Mouse (Mus musculus) heart, postnatal 14 days (tissue): Measurements from ENCODE around the gene Gm13723. TPM values are rescaled to one million over a fixed set of nuclear protein-coding genes. Genes with fewer than 3 reads are reported as not detected.

Experiments
- DNase-seq, 2 experiments: peaks; one replicate each; pipeline ENCODE4 v3.0.0; 2021 to 2022
- intact Hi-C: fragments of 180-260 bp; cut with DNase I; formaldehyde crosslinking; loops from one replicate; pipeline ENCODE4 v1.15.1; 2025
- long read RNA-seq, 2 experiments: library from polyadenylated mRNA; stranded (forward); transcript quantifications; one replicate each; pipeline ENCODE4 v2.0.0; 2021
- total RNA-seq, 2 experiments: library from RNA; stranded (reverse); gene quantifications; 2 replicates each; pipeline ENCODE4 v1.2.3; 2021

Gene Gm13723
- not detected for total RNA-seq
- long read RNA-seq, experiment 1: 0 reads
- long read RNA-seq, experiment 2: 0 reads

DNA sequence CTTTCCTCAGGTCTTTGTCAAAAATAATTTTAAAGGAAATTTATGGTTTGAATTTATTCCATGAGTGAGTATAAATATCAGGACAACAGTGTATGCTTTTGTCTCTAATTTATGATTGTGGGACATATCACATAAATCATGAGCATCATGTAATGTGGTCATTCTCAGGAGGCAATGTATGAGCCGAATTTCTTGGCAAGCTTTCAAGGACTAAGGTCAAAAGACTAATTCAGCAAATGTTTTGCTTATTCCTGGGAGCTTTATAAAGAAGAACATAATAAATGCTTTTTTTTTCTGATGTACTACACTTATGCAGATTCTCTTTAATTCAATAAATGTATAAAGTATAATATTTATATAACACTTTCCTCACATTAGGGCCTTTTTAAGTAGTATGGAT lies at the start of gene Gm13723:
Gene Gm13723, minus strand, starts transcription at position 101 of the 400 bp plus-strand sequence.
- intact Hi-C loops: no loop called here
- no peak for DNase-seq

DNA sequence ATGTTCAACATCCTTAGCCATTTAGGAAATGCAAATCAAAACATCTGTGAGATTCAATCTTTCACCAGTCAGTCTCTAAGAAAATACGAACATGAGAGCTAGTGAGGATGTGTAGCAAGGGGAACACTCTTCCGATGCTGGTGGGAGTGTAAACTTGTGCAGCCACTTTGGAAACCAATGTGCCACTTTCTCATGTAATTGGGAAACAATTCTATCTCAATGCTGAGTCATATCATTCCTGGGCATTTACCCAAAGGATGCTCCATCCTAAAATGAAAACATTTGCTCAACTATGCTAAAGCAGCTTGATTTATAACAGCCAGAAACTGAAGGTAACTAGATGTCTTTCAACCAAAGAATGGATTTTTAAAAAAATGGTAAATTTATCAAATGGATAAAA lies 31.0 kb upstream of the Gm13723 start:
- no peak for DNase-seq
- intact Hi-C loops: no loop called here

DNA sequence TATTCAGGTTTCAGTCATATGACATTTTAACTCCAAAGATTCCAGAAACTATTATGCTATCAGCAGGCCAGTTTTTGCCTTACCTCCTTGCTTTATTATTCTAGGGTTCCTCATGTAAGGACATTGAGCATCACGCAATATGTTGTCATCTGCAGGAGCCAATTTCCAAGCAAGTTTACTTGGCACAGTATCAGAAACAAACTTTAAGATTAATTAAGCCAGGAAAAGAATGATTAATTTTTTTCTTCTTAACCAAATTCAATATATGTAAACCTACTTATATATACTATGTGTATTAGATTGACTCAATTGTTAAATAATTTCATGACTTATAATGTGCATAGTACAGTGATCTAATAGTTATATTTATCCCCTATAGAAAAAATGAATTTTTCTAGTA lies 17.5 kb upstream of the Gm13723 start, which contains the start of gene Olfr1097:
Gene Olfr1097, minus strand, starts transcription at position 101 of the 400 bp plus-strand sequence.
- intact Hi-C loops: no loop called here

DNA sequence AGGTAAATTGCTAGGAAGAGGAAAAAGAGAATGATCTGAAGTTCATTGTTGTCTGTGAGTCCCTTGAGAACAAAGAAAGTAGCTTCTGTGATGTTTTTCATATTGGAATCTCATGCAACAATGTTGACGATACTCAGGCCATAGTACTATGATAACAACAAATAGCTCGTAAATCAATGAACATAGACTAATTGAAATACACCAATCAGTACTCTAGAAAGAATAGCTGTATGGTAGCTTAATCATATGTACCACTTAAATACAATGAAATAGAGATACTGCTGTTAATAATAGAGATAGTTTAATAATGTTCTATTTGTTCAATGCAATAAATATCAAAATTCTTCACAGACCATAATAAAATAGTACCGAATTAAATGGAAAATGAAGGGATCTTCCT lies 23.0 kb downstream of the Gm13723 start, which contains the start of gene Olfr1095:
Gene Olfr1095, minus strand, starts transcription at position 101 of the 400 bp plus-strand sequence.
- intact Hi-C loops: no loop called here
- no peak for DNase-seq

More for the DNA sequence above, 17.5 kb upstream of the Gm13723 start, which contains the start of gene Olfr1097:
- no peak for DNase-seq

DNA sequence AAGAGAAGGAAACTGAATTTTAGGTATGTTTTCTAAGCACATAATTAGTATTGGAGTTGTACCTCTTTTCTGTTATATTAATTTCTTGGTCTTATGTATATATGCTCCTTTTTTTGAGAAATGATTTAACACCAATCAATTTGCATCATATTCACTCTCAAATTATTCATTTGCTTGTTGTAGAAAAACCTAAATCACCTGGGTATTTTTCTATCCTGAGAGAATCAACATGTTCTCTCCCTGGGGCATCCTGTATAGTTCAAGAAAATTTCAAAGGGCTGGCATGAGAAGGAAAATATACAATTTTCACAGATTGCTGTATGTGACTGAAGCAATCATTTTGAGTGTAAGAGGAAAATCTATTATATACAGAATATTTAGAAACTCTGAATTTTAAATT lies 50.2 kb downstream of the Gm13723 start, which contains the start of gene Olfr1094:
Gene Olfr1094, plus strand, starts transcription at position 301 of the 400 bp plus-strand sequence.
- intact Hi-C loops: no loop called here
- no peak for DNase-seq

Other genes starting within 250 kb of the Gm13723 start
- not detected for gene Olfr1084, start 235.1 kb downstream of the Gm13723 start, total RNA-seq
- gene Olfr1085, start 212.8 kb downstream of the Gm13723 start, total RNA-seq: not detected
- not detected for gene Olfr1086, start 194.7 kb downstream of the Gm13723 start, total RNA-seq
- gene Olfr1087, start 176.4 kb downstream of the Gm13723 start, total RNA-seq: not detected
- gene Olfr1089, start 141.1 kb downstream of the Gm13723 start, total RNA-seq: not detected
- not detected for gene Olfr1090, start 115.8 kb downstream of the Gm13723 start, total RNA-seq
- not detected for gene Olfr1093, start 92.3 kb downstream of the Gm13723 start, total RNA-seq
- gene Olfr141, start 64.8 kb downstream of the Gm13723 start, total RNA-seq: not detected
- gene Olfr1094, start 50.1 kb downstream of the Gm13723 start, total RNA-seq: not detected
- not detected for gene Olfr1095, start 23.1 kb downstream of the Gm13723 start, total RNA-seq
- not detected for gene Olfr1097, start 17.4 kb upstream of the Gm13723 start, total RNA-seq
- not detected for gene Olfr1098, start 49.7 kb upstream of the Gm13723 start, total RNA-seq
- gene Olfr1099, start 85.9 kb upstream of the Gm13723 start, total RNA-seq: not detected
- gene Olfr1100, start 105.2 kb upstream of the Gm13723 start, total RNA-seq: not detected
- not detected for gene Olfr1101, start 116.4 kb upstream of the Gm13723 start, total RNA-seq
- not detected for gene Olfr1102, start 123.6 kb upstream of the Gm13723 start, total RNA-seq
- gene Olfr1104, start 152.3 kb upstream of the Gm13723 start, total RNA-seq: not detected
- not detected for gene Olfr1105, start 161.7 kb upstream of the Gm13723 start, total RNA-seq
- gene Olfr1106, start 177.5 kb upstream of the Gm13723 start, total RNA-seq: not detected
- not detected for gene Olfr1107, start 201.0 kb upstream of the Gm13723 start, total RNA-seq
- not detected for gene Olfr1109, start 221.2 kb upstream of the Gm13723 start, total RNA-seq
- gene Olfr259, start 239.8 kb upstream of the Gm13723 start, total RNA-seq: not detected